Mouse (Mus musculus) thymus, adult 2 months (tissue): ENCODE data around the gene Actg2. TPM values are rescaled to one million over a fixed set of nuclear protein-coding genes. Genes with fewer than 3 reads are reported as not detected.

Experiments
- DNase-seq: peaks from one replicate; pipeline ENCODE4 v3.0.0; 2021
- H3K27ac ChIP-seq: fragments of 200-500 bp; 2 replicates; pipeline ENCODE4 v1.5.1; 2012; ENCODE audit warnings: low read length, control low read depth; ENCODE audit not compliant: control insufficient read depth, insufficient read depth
- H3K27me3 ChIP-seq: fragments of 200-500 bp; 2 replicates; pipeline ENCODE4 v1.6.1; 2012; ENCODE audit warnings: mild to moderate bottlenecking, low read length, moderate library complexity, mixed read lengths; ENCODE audit not compliant: control insufficient read depth, insufficient read depth
- H3K36me3 ChIP-seq: fragments of 200-500 bp; 2 replicates; pipeline ENCODE4 v1.6.1; 2012; ENCODE audit warnings: mild to moderate bottlenecking, low read length, moderate library complexity; ENCODE audit not compliant: control insufficient read depth, insufficient read depth
- H3K4me1 ChIP-seq: fragments of 200-500 bp; replicated peaks from 2 replicates; pipeline ENCODE4 v1.6.1; 2012; ENCODE audit warnings: low read length; ENCODE audit not compliant: control insufficient read depth, insufficient read depth
- H3K4me3 ChIP-seq: fragments of 200-500 bp; 2 replicates; pipeline ENCODE4 v1.5.1; 2012; ENCODE audit warnings: mild to moderate bottlenecking, low read length, control low read depth, moderate library complexity; ENCODE audit not compliant: control insufficient read depth, insufficient read depth
- CTCF ChIP-seq: fragments of 200-500 bp; IDR thresholded peaks from 2 replicates; pipeline ENCODE4 v1.5.1; 2012; ENCODE audit warnings: mild to moderate bottlenecking, control low read depth, low read length, moderate library complexity, borderline replicate concordance; ENCODE audit not compliant: control insufficient read depth, poor library complexity, insufficient read depth; ENCODE audit errors: extremely low read depth
- POLR2A ChIP-seq: fragments of 200-500 bp; IDR thresholded peaks from 2 replicates; pipeline ENCODE4 v1.6.1; 2012; ENCODE audit warnings: mild to moderate bottlenecking, low read length, control low read depth, moderate library complexity; ENCODE audit not compliant: control insufficient read depth, poor library complexity, insufficient read depth; ENCODE audit errors: extremely low read depth
- WGBS: fragments of 180-500 bp; shearing (Covaris S2); methylation state at CpG from one replicate; pipeline ENCODE4 v1.1.7; 2018; 5-methylcytosine and 5-hydroxymethylcytosine counted together
- polyA plus RNA-seq: library from polyadenylated mRNA; depleted of rRNA; stranded (reverse); fragments of >200 nt; gene quantifications from 2 replicates; pipeline ENCODE4 v1.2.3, GENCODE M21; 2012

The Actg2 gene
- polyA plus RNA-seq, 1 experiment, result 2.3 TPM

- DNase-seq, result no peak
- TF ChIP-seq CTCF (no peak), POLR2A (no peak)
- Histone ChIP-seq H3K36me3 (no peaks in the 10 kb centered on the region), H3K27me3 (no peaks in the 10 kb centered on the region), H3K4me3 (no peak overlapping the region), H3K4me1 (peaks cover 15% of the 10 kb centered on the region), H3K27ac (no peak overlapping the region)
- WGBS, result 73% methylated on average over 3 of the region's 3 CpGs
These were observed 32.7 kb downstream of the Actg2 start for GRCm38 (mm10) chr6:83503361-83503760.

GRCm38 (mm10) chr6:83502656-83503055, 33.4 kb downstream of the Actg2 start:
- Histone ChIP-seq H3K4me3 (no peak overlapping the region), H3K27ac (no peak overlapping the region), H3K4me1 (peaks cover 15% of the 10 kb centered on the region), H3K27me3 (no peaks in the 10 kb centered on the region), H3K36me3 (no peaks in the 10 kb centered on the region)
- WGBS, result 39% methylated on average over 3 of the region's 3 CpGs
- DNase-seq, result no peak
- TF ChIP-seq CTCF (no peak), POLR2A (no peak)

GRCm38 (mm10) chr6:83501524-83502310, 34.3 kb downstream of the Actg2 start:
- 86% methylated on average over 9 of the region's 9 CpGs for WGBS
- H3K4me1 ChIP-seq, result peaks cover 15% of the 10 kb centered on the region
- no peak for DNase-seq
- H3K27me3 ChIP-seq, result no peaks in the 10 kb centered on the region
- H3K27ac ChIP-seq, result no peak overlapping the region
- TF ChIP-seq POLR2A, result no peak
- TF ChIP-seq CTCF, result no peak
- H3K36me3 ChIP-seq, result no peaks in the 10 kb centered on the region
- H3K4me3 ChIP-seq, result no peak overlapping the region

GRCm38 (mm10) chr6:83500462-83500861, 35.6 kb downstream of the Actg2 start:
- WGBS, result 90% methylated on average over 3 of the region's 3 CpGs
- Histone ChIP-seq H3K27ac (no peak overlapping the region), H3K4me1 (peaks cover 13% of the 10 kb centered on the region), H3K36me3 (no peaks in the 10 kb centered on the region), H3K27me3 (no peaks in the 10 kb centered on the region), H3K4me3 (no peak overlapping the region)
- TF ChIP-seq POLR2A (no peak), CTCF (no peak)
- DNase-seq, result no peak

- H3K27me3 ChIP-seq, result no peaks in the 10 kb centered on the region
- no peak overlapping the region for H3K27ac ChIP-seq
- H3K36me3 ChIP-seq, result no peaks in the 10 kb centered on the region
- no peak overlapping the region for H3K4me3 ChIP-seq
- H3K4me1 ChIP-seq, result 0 out of 2 replicates have a peak, but pooled peaks cover 4% of the 10 kb centered on the region
- TF ChIP-seq POLR2A, result no peak
- no peak for TF ChIP-seq CTCF
- 96% methylated on average over 10 of the region's 10 CpGs for WGBS
- DNase-seq, result no peak
These were observed 37.0 kb downstream of the Actg2 start for GRCm38 (mm10) chr6:83499078-83499477.

GRCm38 (mm10) chr6:83496753-83497710, 39.0 kb downstream of the Actg2 start:
- no peak overlapping the region for H3K27ac ChIP-seq
- H3K27me3 ChIP-seq, result no peaks in the 10 kb centered on the region
- no peak for TF ChIP-seq POLR2A
- TF ChIP-seq CTCF, result no peak
- DNase-seq, result no peak
- H3K36me3 ChIP-seq, result peaks cover 8% of the 10 kb centered on the region
- H3K4me1 ChIP-seq, result no peaks in the 10 kb centered on the region
- no peak overlapping the region for H3K4me3 ChIP-seq
- WGBS, result 91% methylated on average over 22 of the region's 22 CpGs
